Mouse (Mus musculus) stomach, embryonic 15.5 days (tissue): ENCODE data around the gene Pde9a. TPM values are rescaled to one million over a fixed set of nuclear protein-coding genes. Genes with fewer than 3 reads are reported as not detected.

Experiments
- ATAC-seq: fragments of 200-750 bp; cut with Nextera tagmentation; 2 replicates; pipeline ENCODE4 v1.8.0; 2017; ENCODE audit warnings: low read depth, moderate number of reproducible peaks, moderate TSS enrichment; ENCODE audit not compliant: insufficient read depth, low FRiP score
- H3K27ac ChIP-seq: fragments of 300-500 bp; sonication (generic); 2 replicates; pipeline ENCODE4 v1.5.1; 2015; ENCODE audit warnings: mild to moderate bottlenecking, inconsistent platforms
- H3K27me3 ChIP-seq: fragments of 300-500 bp; sonication (generic); replicated peaks from 2 replicates; pipeline ENCODE4 v1.6.1; 2015; ENCODE audit warnings: inconsistent platforms
- H3K36me3 ChIP-seq: fragments of 300-500 bp; sonication (generic); 2 replicates; pipeline ENCODE4 v1.6.1; 2015; ENCODE audit warnings: inconsistent platforms
- H3K4me1 ChIP-seq: fragments of 300-500 bp; sonication (generic); 2 replicates; pipeline ENCODE4 v1.6.1; 2015; ENCODE audit warnings: inconsistent platforms
- H3K4me2 ChIP-seq: fragments of 300-500 bp; sonication (generic); 2 replicates; pipeline ENCODE4 v1.6.1; 2015; ENCODE audit warnings: mild to moderate bottlenecking, inconsistent platforms
- H3K4me3 ChIP-seq: fragments of 300-500 bp; sonication (generic); replicated peaks from 2 replicates; pipeline ENCODE4 v1.5.1; 2015; ENCODE audit warnings: inconsistent platforms
- H3K9ac ChIP-seq: fragments of 300-500 bp; sonication (generic); 2 replicates; pipeline ENCODE4 v1.6.1; 2015; ENCODE audit warnings: inconsistent platforms
- H3K9me3 ChIP-seq: fragments of 300-500 bp; sonication (generic); 2 replicates; pipeline ENCODE4 v1.6.1; 2016; ENCODE audit warnings: inconsistent platforms
- WGBS: fragments of 180-500 bp; shearing (Covaris S2); methylation state at CpG from one replicate; pipeline ENCODE4 v1.1.7; 2015; 5-methylcytosine and 5-hydroxymethylcytosine counted together
- polyA plus RNA-seq: library from polyadenylated mRNA; unstranded; fragments of >200 nt; fragmentation: Nextera tagmentation; extraction: Ambion mirVana; gene quantifications from 2 replicates; pipeline ENCODE4 v1.2.1, GENCODE M21; 2015

Gene Pde9a
- polyA plus RNA-seq, 1 experiment from 2014 or later = 31.8 TPM

DNA sequence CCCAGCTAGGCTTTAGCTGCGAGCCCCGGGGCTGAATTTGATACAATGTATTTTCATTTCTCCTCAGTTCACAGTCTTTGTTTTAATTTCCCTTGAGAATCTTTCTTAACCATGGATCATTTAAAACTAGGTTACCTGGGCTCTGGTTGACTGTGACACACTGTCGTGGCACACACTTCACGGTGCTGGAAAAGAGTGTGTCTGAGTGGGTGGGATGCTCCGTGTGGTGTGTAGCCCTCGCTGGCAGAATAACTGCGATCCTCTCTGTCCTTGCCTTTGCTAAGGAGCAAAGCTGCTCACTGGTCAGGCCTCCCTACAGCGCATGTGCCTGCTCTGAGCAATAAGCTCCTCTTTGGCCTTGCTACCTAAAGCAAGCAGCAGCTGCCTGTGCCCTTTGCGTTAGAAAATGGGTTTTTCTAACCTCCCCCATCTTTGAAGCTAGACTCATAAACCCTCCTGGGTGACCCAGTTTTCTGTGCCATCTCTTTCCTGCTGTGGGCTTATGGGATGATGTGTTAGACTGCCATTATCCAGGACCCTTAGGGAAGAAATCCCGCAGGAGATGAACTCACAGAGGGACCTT, 100.7 kb downstream of the Pde9a start:
- Histone ChIP-seq H3K4me2 (no peak overlapping the region), H3K27ac (no peak overlapping the region), H3K9ac (no peak overlapping the region), H3K4me1 (no peaks in the 10 kb centered on the region; the same call in 1 of the 2 replicates), H3K36me3 (no peaks in the 10 kb centered on the region), H3K9me3 (no peaks in the 10 kb centered on the region), H3K4me3 (no peak overlapping the region), H3K27me3 (no peaks in the 10 kb centered on the region)
- no peak for ATAC-seq
- WGBS = 73% methylated on average over 10 of the region's 10 CpGs

GRCm38 (mm10) chr17:31487433-31488060, 101.5 kb downstream of the Pde9a start:
- no peak overlapping the region for H3K9ac ChIP-seq
- H3K4me1 ChIP-seq = no peaks in the 10 kb centered on the region; the same call in 1 of the 2 replicates
- H3K4me2 ChIP-seq = no peak overlapping the region
- H3K36me3 ChIP-seq = no peaks in the 10 kb centered on the region
- H3K4me3 ChIP-seq = no peak overlapping the region
- no peaks in the 10 kb centered on the region for H3K9me3 ChIP-seq
- no peaks in the 10 kb centered on the region for H3K27me3 ChIP-seq
- WGBS = 34% methylated on average over 6 of the region's 6 CpGs
- H3K27ac ChIP-seq = no peak overlapping the region
- ATAC-seq = no peak; the same call in 1 of the 2 replicates

DNA sequence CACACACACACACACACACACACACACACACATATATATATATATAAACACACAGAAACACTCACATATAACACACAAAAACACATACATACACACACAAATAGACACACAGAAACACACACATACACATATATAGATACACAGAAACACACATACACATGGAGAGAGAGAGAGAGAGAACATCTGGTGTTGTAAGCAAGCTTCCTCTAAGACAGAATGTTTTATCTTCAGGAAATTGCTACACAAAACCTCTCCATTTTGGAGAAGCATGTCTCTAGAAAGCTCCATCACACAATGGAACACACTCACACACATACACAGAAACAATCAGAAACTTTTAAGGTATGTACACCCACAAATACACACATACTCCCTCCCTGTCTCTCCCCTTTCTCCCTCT, 105.3 kb downstream of the Pde9a start:
- H3K27me3 ChIP-seq = no peaks in the 10 kb centered on the region
- no peak overlapping the region for H3K27ac ChIP-seq
- H3K9me3 ChIP-seq = no peaks in the 10 kb centered on the region
- no peaks in the 10 kb centered on the region; the same call in 1 of the 2 replicates for H3K4me1 ChIP-seq
- H3K9ac ChIP-seq = no peak overlapping the region
- peaks cover 12% of the 10 kb centered on the region; the same call in 1 of the 2 replicates for H3K36me3 ChIP-seq
- ATAC-seq = no peak
- H3K4me2 ChIP-seq = no peak overlapping the region
- H3K4me3 ChIP-seq = no peak overlapping the region

DNA sequence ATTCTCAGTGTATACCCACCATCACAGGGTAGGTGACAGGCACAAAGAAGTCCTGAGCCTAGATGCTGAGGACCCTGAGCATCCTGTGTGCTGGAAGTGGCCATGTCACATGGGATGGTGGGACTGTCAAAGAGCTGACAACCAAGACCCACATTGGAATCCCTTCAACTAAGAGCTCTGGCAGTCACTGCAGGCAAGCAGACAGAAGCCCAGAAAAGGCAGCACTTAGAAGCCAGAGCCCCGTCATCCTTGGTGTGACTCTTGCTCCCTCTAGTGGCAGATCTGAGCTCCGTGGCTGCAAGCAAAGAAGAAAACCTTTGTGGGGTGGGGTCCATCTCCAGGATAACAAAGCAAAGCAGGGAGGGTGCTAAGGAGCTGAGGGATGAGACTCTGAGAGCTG, 106.4 kb downstream of the Pde9a start:
- Histone ChIP-seq H3K9ac (no peak overlapping the region), H3K4me3 (no peak overlapping the region), H3K4me1 (no peaks in the 10 kb centered on the region; the same call in 1 of the 2 replicates), H3K36me3 (peaks cover 20% of the 10 kb centered on the region; the same call in 1 of the 2 replicates), H3K4me2 (no peak overlapping the region), H3K9me3 (no peaks in the 10 kb centered on the region), H3K27ac (no peak overlapping the region), H3K27me3 (no peaks in the 10 kb centered on the region)
- 0% methylated on average over 2 of the region's 2 CpGs for WGBS
- ATAC-seq = no peak

DNA sequence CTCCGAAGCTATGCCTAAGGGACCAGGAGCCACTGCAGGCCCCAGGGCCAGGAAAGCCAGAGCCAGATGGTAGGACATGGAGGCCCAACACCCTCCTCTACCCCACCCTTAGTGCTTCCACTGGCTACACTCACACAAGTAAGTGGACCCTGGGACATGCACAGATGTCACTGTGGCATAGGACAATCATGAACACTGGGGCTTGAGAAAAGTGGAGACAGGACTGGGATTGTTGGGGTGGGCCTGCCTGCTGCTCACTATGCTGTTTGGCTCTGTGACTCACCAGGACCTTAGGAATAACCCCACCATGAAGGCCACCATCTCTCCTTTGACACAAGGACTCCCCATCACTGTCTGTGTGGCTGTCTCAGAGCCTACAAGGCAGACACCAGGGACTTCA, 109.0 kb downstream of the Pde9a start:
- H3K36me3 ChIP-seq = peaks cover 44% of the 10 kb centered on the region
- no peak for ATAC-seq
- H3K4me2 ChIP-seq = no peak overlapping the region
- H3K4me3 ChIP-seq = no peak overlapping the region
- no peaks in the 10 kb centered on the region for H3K4me1 ChIP-seq
- no peaks in the 10 kb centered on the region for H3K9me3 ChIP-seq
- 95% methylated on average over 1 of the region's 1 CpGs for WGBS
- H3K9ac ChIP-seq = no peak overlapping the region
- no peak overlapping the region for H3K27ac ChIP-seq
- H3K27me3 ChIP-seq = no peaks in the 10 kb centered on the region

DNA sequence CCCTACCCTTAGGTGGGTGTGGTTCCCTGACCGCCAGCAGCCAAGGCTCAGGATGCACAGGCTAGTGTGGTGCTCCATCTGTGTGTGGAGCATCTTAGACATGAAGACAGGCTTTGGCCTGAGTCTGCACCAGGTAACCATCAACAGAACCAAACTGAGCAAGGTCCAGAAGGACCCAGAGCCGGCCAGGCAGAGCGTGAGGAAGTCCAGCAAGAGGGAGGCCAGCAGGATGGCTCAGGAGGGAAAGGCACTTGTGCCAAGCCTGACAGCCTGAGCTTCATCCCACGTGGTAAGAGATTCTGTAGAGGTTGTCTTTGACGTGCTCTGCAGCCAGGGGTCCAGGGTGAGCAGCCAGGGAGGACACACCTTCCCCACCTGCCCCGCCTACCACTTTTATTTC, 111.7 kb downstream of the Pde9a start:
- Histone ChIP-seq H3K9ac (no peak overlapping the region), H3K4me3 (no peak overlapping the region), H3K4me1 (no peaks in the 10 kb centered on the region), H3K27ac (no peak overlapping the region), H3K27me3 (no peaks in the 10 kb centered on the region), H3K36me3 (peaks cover 48% of the 10 kb centered on the region), H3K4me2 (no peak overlapping the region), H3K9me3 (no peaks in the 10 kb centered on the region)
- ATAC-seq = no peak
- WGBS = 83% methylated on average over 6 of the region's 6 CpGs

- H3K27me3 ChIP-seq = no peaks in the 10 kb centered on the region
- no peaks in the 10 kb centered on the region for H3K9me3 ChIP-seq
- H3K27ac ChIP-seq = no peak overlapping the region
- H3K4me2 ChIP-seq = no peak overlapping the region
- no peak for ATAC-seq
- H3K4me1 ChIP-seq = no peaks in the 10 kb centered on the region
- WGBS = 95% methylated on average over 12 of the region's 12 CpGs
- H3K9ac ChIP-seq = no peak overlapping the region
- H3K36me3 ChIP-seq = peaks cover 60% of the 10 kb centered on the region
- H3K4me3 ChIP-seq = no peak overlapping the region
Measured at GRCm38 (mm10) chr17:31499725-31500124, 113.7 kb downstream of the Pde9a start.

DNA sequence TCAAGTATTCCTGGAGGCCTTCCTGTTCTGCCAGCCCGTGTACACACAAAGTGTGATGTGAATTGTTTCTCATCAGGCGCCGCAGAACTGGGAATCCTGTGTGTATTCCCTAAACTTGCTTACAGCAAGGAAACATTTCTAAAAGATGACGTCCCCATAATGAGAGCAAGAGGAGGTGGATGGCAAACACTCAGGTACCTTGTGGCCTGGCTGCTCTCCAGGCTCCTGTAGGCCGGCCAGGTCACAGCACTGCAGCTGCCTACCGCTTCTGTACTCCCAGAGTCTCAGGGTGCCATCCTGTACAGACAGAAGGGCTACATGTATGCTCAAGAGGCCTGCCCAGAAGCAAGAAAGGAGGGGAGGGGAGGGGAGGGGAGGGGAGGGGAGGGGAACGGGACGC, 114.4 kb downstream of the Pde9a start:
- Histone ChIP-seq H3K4me1 (no peaks in the 10 kb centered on the region), H3K27ac (no peak overlapping the region), H3K27me3 (no peaks in the 10 kb centered on the region), H3K9ac (no peak overlapping the region), H3K36me3 (peaks cover 62% of the 10 kb centered on the region), H3K4me2 (no peak overlapping the region), H3K9me3 (no peaks in the 10 kb centered on the region), H3K4me3 (no peak overlapping the region)
- 85% methylated on average over 7 of the region's 8 CpGs for WGBS
- no peak for ATAC-seq

DNA sequence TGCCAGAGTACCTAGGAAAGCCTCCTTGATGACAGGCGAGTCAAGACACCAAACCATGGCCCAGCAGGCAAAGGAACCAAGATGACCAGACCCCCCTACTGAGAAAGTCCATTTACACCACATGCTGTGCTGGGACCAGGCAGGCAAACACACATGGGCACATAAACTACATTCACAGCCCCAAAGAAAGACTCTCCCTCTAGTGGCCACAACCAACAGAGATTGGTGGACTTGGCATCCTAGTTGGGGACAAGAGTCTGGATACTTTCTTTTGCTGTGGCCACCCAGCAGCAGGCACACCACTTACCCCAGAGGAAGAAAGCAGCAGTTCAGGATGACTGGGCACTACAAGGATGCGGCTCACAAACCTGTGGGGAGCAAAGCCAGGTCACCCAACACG, 114.9 kb downstream of the Pde9a start:
- H3K27ac ChIP-seq = no peak overlapping the region
- H3K36me3 ChIP-seq = peaks cover 62% of the 10 kb centered on the region
- no peak overlapping the region for H3K9ac ChIP-seq
- H3K4me3 ChIP-seq = no peak overlapping the region
- H3K4me2 ChIP-seq = no peak overlapping the region
- no peak for ATAC-seq
- no peaks in the 10 kb centered on the region for H3K4me1 ChIP-seq
- H3K27me3 ChIP-seq = no peaks in the 10 kb centered on the region
- 86% methylated on average over 3 of the region's 3 CpGs for WGBS
- no peaks in the 10 kb centered on the region for H3K9me3 ChIP-seq

- H3K36me3 ChIP-seq = peaks cover 56% of the 10 kb centered on the region
Measured at GRCm38 (mm10) chr17:31502261-31502927, 116.4 kb downstream of the Pde9a start.

GRCm38 (mm10) chr17:31503337-31503736, 117.3 kb downstream of the Pde9a start:
- WGBS = 91% methylated on average over 12 of the region's 12 CpGs
- no peak for ATAC-seq
- Histone ChIP-seq H3K27ac (no peak overlapping the region), H3K9me3 (no peaks in the 10 kb centered on the region), H3K36me3 (peaks cover 52% of the 10 kb centered on the region), H3K27me3 (no peaks in the 10 kb centered on the region), H3K4me1 (no peaks in the 10 kb centered on the region), H3K4me2 (no peak overlapping the region), H3K4me3 (no peak overlapping the region), H3K9ac (no peak overlapping the region)

More at GRCm38 (mm10) chr17:31502261-31502927, 116.4 kb downstream of the Pde9a start:
- H3K4me3 ChIP-seq = no peak overlapping the region
- no peaks in the 10 kb centered on the region for H3K27me3 ChIP-seq
- H3K4me2 ChIP-seq = no peak overlapping the region
- no peak overlapping the region for H3K27ac ChIP-seq
- H3K9me3 ChIP-seq = no peaks in the 10 kb centered on the region
- ATAC-seq = no peak
- no peak overlapping the region for H3K9ac ChIP-seq
- WGBS = 81% methylated on average over 12 of the region's 12 CpGs
- no peaks in the 10 kb centered on the region for H3K4me1 ChIP-seq

DNA sequence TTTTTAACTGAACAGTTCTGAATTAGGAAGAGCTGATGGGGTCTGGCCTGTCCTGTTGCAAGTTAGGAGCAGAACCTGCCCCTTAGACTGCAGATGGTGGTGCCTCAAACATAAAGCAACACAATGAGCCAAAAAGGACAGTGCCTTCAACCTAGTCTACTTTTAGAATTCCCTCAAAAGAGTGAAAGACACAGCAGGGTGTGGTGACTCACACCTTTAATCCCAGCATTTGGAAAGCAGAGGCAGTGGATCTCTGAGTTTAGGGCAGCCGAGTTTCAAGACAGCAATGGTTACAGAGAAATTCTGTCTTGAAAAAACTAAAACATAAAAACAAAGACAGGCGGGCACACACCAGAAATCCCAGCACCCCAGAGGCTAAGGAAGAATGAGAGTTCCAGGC, 117.9 kb downstream of the Pde9a start:
- 78% methylated on average over 2 of the region's 2 CpGs for WGBS
- H3K36me3 ChIP-seq = peaks cover 49% of the 10 kb centered on the region

More for the DNA sequence above, 117.9 kb downstream of the Pde9a start:
- no peak overlapping the region for H3K4me2 ChIP-seq
- H3K27ac ChIP-seq = no peak overlapping the region
- H3K4me3 ChIP-seq = no peak overlapping the region
- no peaks in the 10 kb centered on the region for H3K4me1 ChIP-seq
- no peak overlapping the region for H3K9ac ChIP-seq
- H3K9me3 ChIP-seq = no peaks in the 10 kb centered on the region
- no peaks in the 10 kb centered on the region for H3K27me3 ChIP-seq
- ATAC-seq = no peak
